Mouse (Mus musculus): ENCODE measurements around the gene Esp34. TPM values are rescaled to one million over a fixed set of nuclear protein-coding genes. Genes with fewer than 3 reads are reported as not detected.

Gene Esp34
- polyA plus RNA-seq (2014; fragmentation: Illumina TruSeq; extraction: RNeasy Lipid Tissue Mini Kit (QIAGEN cat#74804); ENCODE audit: low read depth, low replicate concordance) = not detected

GRCm38 (mm10) chr17:38553892-38554291 lies at the start of gene Esp34:
Gene Esp34 (plus strand): TSS chr17:38554192.

Other genes starting within 250 kb of the Esp34 start
- gene Olfr137, start 246.6 kb upstream of the Esp34 start, polyA plus RNA-seq (2014; fragmentation: Illumina TruSeq; extraction: RNeasy Lipid Tissue Mini Kit (QIAGEN cat#74804); ENCODE audit: low read depth, low replicate concordance) = not detected
- not detected for gene Olfr136, start 224.4 kb upstream of the Esp34 start, polyA plus RNA-seq (2014; fragmentation: Illumina TruSeq; extraction: RNeasy Lipid Tissue Mini Kit (QIAGEN cat#74804); ENCODE audit: low read depth, low replicate concordance)
- gene Esp36, start 134.0 kb upstream of the Esp34 start, polyA plus RNA-seq (2014; fragmentation: Illumina TruSeq; extraction: RNeasy Lipid Tissue Mini Kit (QIAGEN cat#74804); ENCODE audit: low read depth, low replicate concordance) = not detected
- not detected for gene Esp31, start 85.3 kb downstream of the Esp34 start, polyA plus RNA-seq (2014; fragmentation: Illumina TruSeq; extraction: RNeasy Lipid Tissue Mini Kit (QIAGEN cat#74804); ENCODE audit: low read depth, low replicate concordance)